Mouse (Mus musculus) bone marrow, adult 2 months (tissue): ENCODE measurements around the gene Col12a1. TPM values are rescaled to one million over a fixed set of nuclear protein-coding genes. Genes with fewer than 3 reads are reported as not detected.

Source experiments
- H3K27ac ChIP-seq: fragments of 200-500 bp; 2 replicates; pipeline ENCODE4 v1.5.1; 2012; ENCODE audit warnings: low read depth, mild to moderate bottlenecking, control low read depth, inconsistent platforms, low read length; ENCODE audit not compliant: control insufficient read depth, poor library complexity, insufficient read depth
- H3K4me1 ChIP-seq: fragments of 200-500 bp; 2 replicates; pipeline ENCODE4 v1.6.1; 2011; ENCODE audit warnings: low read length; ENCODE audit not compliant: control insufficient read depth, insufficient read depth
- H3K4me3 ChIP-seq: fragments of 200-500 bp; replicated peaks from 2 replicates; pipeline ENCODE3; 2011; ENCODE audit warnings: mild to moderate bottlenecking, low read depth, low read length, control low read depth; ENCODE audit not compliant: control insufficient read depth
- CTCF ChIP-seq: fragments of 200-500 bp; IDR thresholded peaks from 2 replicates; pipeline ENCODE4 v1.5.1; 2011; ENCODE audit warnings: low read length, control low read depth; ENCODE audit not compliant: control insufficient read depth, insufficient read depth
- POLR2A ChIP-seq: fragments of 200-500 bp; IDR thresholded peaks from 2 replicates; pipeline ENCODE4 v1.6.1; 2011; ENCODE audit warnings: low read depth, mild to moderate bottlenecking, control low read depth, low read length, borderline replicate concordance; ENCODE audit not compliant: control insufficient read depth
- WGBS: fragments of 180-500 bp; shearing (Covaris S2); methylation state at CpG from one replicate; pipeline ENCODE4 v1.1.7; 2018; 5-methylcytosine and 5-hydroxymethylcytosine counted together
- polyA plus RNA-seq: library from polyadenylated mRNA; stranded (reverse); fragments of >200 nt; gene quantifications from 2 replicates; pipeline ENCODE4 v1.2.4, GENCODE M21; 2011; ENCODE audit warnings: low replicate concordance; ENCODE audit not compliant: missing spikeins, insufficient read depth, insufficient read length

The Col12a1 gene
- polyA plus RNA-seq, 1 experiment: 6.5 TPM

GRCm38 (mm10) chr9:79605722-79606121 lies 112.9 kb downstream of the Col12a1 start:
- WGBS: 51% methylated on average over 5 of the region's 5 CpGs

GRCm38 (mm10) chr9:79604546-79604945 lies 114.1 kb downstream of the Col12a1 start:
- no peak overlapping the region for H3K27ac ChIP-seq
- H3K4me1 ChIP-seq: no peaks in the 10 kb centered on the region
- no peak for TF ChIP-seq POLR2A
- TF ChIP-seq CTCF: no peak
- WGBS: 74% methylated on average over 3 of the region's 3 CpGs
- no peak overlapping the region for H3K4me3 ChIP-seq

More at GRCm38 (mm10) chr9:79605722-79606121, 112.9 kb downstream of the Col12a1 start:
- no peak for TF ChIP-seq CTCF
- TF ChIP-seq POLR2A: no peak
- Histone ChIP-seq H3K27ac (no peak overlapping the region), H3K4me1 (no peaks in the 10 kb centered on the region), H3K4me3 (no peak overlapping the region)

- no peak overlapping the region for H3K27ac ChIP-seq
- H3K4me3 ChIP-seq: no peak overlapping the region
- whole genome bisulfite sequencing: 72% methylated on average over 2 of the region's 2 CpGs
- no peaks in the 10 kb centered on the region for H3K4me1 ChIP-seq
- TF ChIP-seq POLR2A (no peak), CTCF (no peak)
Observed at GRCm38 (mm10) chr9:79603448-79603847, 115.2 kb downstream of the Col12a1 start.

GRCm38 (mm10) chr9:79600237-79600570 lies 118.4 kb downstream of the Col12a1 start:
- Histone ChIP-seq H3K4me3 (no peak overlapping the region), H3K4me1 (no peaks in the 10 kb centered on the region), H3K27ac (no peak overlapping the region)
- TF ChIP-seq POLR2A (no peak), CTCF (no peak)
- WGBS: 85% methylated on average over 3 of the region's 3 CpGs

- H3K27ac ChIP-seq: no peak overlapping the region
- TF ChIP-seq CTCF: no peak
- no peak for TF ChIP-seq POLR2A
- 82% methylated on average over 20 of the region's 20 CpGs for WGBS
- H3K4me1 ChIP-seq: no peaks in the 10 kb centered on the region
- no peak overlapping the region for H3K4me3 ChIP-seq
Observed at GRCm38 (mm10) chr9:79599395-79600236, 119.0 kb downstream of the Col12a1 start.

GRCm38 (mm10) chr9:79598578-79598977 lies 120.1 kb downstream of the Col12a1 start:
- no peak overlapping the region for H3K27ac ChIP-seq
- H3K4me3 ChIP-seq: no peak overlapping the region
- 55% methylated on average over 1 of the region's 1 CpGs for WGBS
- no peaks in the 10 kb centered on the region for H3K4me1 ChIP-seq
- TF ChIP-seq POLR2A (no peak), CTCF (no peak)

- 67% methylated on average over 4 of the region's 4 CpGs for WGBS
- no peak overlapping the region for H3K27ac ChIP-seq
- TF ChIP-seq CTCF (no peak), POLR2A (no peak)
- H3K4me1 ChIP-seq: no peaks in the 10 kb centered on the region
- no peak overlapping the region for H3K4me3 ChIP-seq
Observed at GRCm38 (mm10) chr9:79586415-79587195, 132.0 kb downstream of the Col12a1 start.

- 78% methylated on average over 5 of the region's 5 CpGs for WGBS
- TF ChIP-seq POLR2A (no peak), CTCF (no peak)
- no peak overlapping the region for H3K4me3 ChIP-seq
Observed at GRCm38 (mm10) chr9:79566838-79567237, 151.8 kb downstream of the Col12a1 start.

GRCm38 (mm10) chr9:79553297-79553696 lies 165.3 kb downstream of the Col12a1 start:
- H3K4me1 ChIP-seq: no peaks in the 10 kb centered on the region
- H3K4me3 ChIP-seq: no peak overlapping the region
- no peak overlapping the region for H3K27ac ChIP-seq
- no peak for TF ChIP-seq CTCF
- TF ChIP-seq POLR2A: no peak
- 65% methylated on average over 2 of the region's 2 CpGs for WGBS

More at GRCm38 (mm10) chr9:79566838-79567237, 151.8 kb downstream of the Col12a1 start:
- H3K27ac ChIP-seq: no peak overlapping the region
- no peaks in the 10 kb centered on the region for H3K4me1 ChIP-seq

Other genes starting within 250 kb of the Col12a1 start
- gene Cox7a2, start 41.0 kb upstream of the Col12a1 start, polyA plus RNA-seq: 214 and 333 TPM in 2 replicates
- gene Tmem30a, start 74.7 kb upstream of the Col12a1 start, polyA plus RNA-seq: 13.1 and 19.3 TPM in 2 replicates